Mouse (Mus musculus): ENCODE data around the gene Cpe.

- TF ChIP-seq EP300 (IDR thresholded peaks at IDR 0.05; ENCODE audit: low read depth) (no peak), CTCF (IDR thresholded peaks at IDR 0.05; ENCODE audit: low read depth) (no peak)
Measured at GRCm38 (mm10) chr8:64707481-64707880, 14.6 kb upstream of the Cpe start.

Data from heart, postnatal 0 days (tissue).